Mouse (Mus musculus): Measurements from ENCODE around the gene Olfr827.

DNA sequence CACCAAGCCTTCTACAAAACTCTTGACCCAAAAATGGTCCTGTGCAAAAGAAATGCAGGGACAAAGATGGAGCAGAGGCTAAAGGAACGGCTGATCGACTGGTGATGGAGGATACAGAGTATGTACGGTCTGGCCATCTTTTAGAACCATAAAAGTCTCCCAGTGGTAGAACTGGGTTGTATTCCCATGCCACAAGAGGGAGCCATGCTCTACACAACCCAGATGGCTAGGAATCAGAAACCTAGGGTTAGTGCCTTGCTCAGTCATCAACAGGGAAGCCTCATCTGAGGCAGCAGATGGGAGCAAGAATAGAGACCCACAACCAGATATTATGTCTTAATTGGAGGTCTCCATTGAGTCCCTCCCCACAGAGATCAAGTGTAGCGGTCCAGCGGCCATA is 15.4 kb upstream of the Olfr827 start:
- TF ChIP-seq CTCF (IDR thresholded peaks at IDR 0.05; ENCODE audit: borderline replicate concordance, extremely low read depth, insufficient read depth, insufficient read length) = peak; percentile 14; the same call in 1 of the 2 replicates
- TF ChIP-seq POLR2A (IDR thresholded peaks at IDR 0.05; ENCODE audit: borderline replicate concordance, extremely low read depth, insufficient read depth, insufficient read length, poor library complexity, severe bottlenecking) = no peak
